8 mouse cellular contexts compared by ENCODE assay signal in genomic region chr9:58555685-58556414, GRCm38 (mm10). TPM values are rescaled to one million over a fixed set of nuclear protein-coding genes. Genes with fewer than 3 reads are reported as not detected.
DNase-seq lines count a peak whose midpoint lies in the region; ATAC-seq lines count a peak whose summit lies in the region.

No protein-coding gene starts in this region.

- 8% methylated on average over 9 of the region's 9 CpGs for whole genome bisulfite sequencing in liver, embryonic 12.5 days (ENCODE audit: insufficient replicate concordance)

- peak overlapping the region; percentile 73; the same call in 1 of the 2 replicates for H3K9ac ChIP-seq in liver, embryonic 12.5 days

- ATAC-seq in megakaryocyte, adult 5-6 weeks (ENCODE audit: poor library complexity, severe bottlenecking), result no peak
- ATAC-seq in liver, embryonic 12.5 days, result no peak
- ATAC-seq in activated CD4-positive, CD25-positive, alpha-beta regulatory T cell, adult 4 months, result no peak

- H3K4me3 ChIP-seq in megakaryocyte, embryonic 14.5 days (replicated peaks), result peak overlapping the region; percentile 93
- peak overlapping the region; percentile 68; the same call in 1 of the 2 replicates for H3K4me3 ChIP-seq in liver, embryonic 12.5 days

- peaks cover 84% of the 10 kb centered on the region for H3K4me1 ChIP-seq in megakaryocyte, embryonic 14.5 days
- peaks cover 44% of the 10 kb centered on the region for H3K4me1 ChIP-seq in liver, embryonic 12.5 days

- DNase-seq in cerebellum, adult 8-10 months, result peak; percentile 9
- DNase-seq in cerebellum, postnatal 36 days, result no peak
- DNase-seq in right cerebral cortex, adult 18-20 months, result no peak
- no peak for DNase-seq in urinary bladder, postnatal 14 days (ENCODE audit: low spot score)

- H3K9me3 ChIP-seq in megakaryocyte, embryonic 14.5 days, result peaks cover 5% of the 10 kb centered on the region
- no peaks in the 10 kb centered on the region for H3K9me3 ChIP-seq in liver, embryonic 12.5 days (replicated peaks)

- no peak overlapping the region for H3K27ac ChIP-seq in liver, embryonic 12.5 days

- H3K36me3 ChIP-seq in megakaryocyte, embryonic 14.5 days (replicated peaks; ENCODE audit: low read length), result no peaks in the 10 kb centered on the region
- H3K36me3 ChIP-seq in liver, embryonic 12.5 days, result no peaks in the 10 kb centered on the region

- peak overlapping the region; percentile 96 for H3K4me2 ChIP-seq in liver, embryonic 12.5 days

- H3K27me3 ChIP-seq in megakaryocyte, embryonic 14.5 days (replicated peaks), result peaks cover 60% of the 10 kb centered on the region
- peaks cover 74% of the 10 kb centered on the region for H3K27me3 ChIP-seq in liver, embryonic 12.5 days (replicated peaks)

RNA-seq across cellular contexts. Expression of gene Cd276, which starts 0.6 kb away (rescaled TPM):
- 0.52 and 1.3 TPM in 2 replicates for polyA plus RNA-seq in megakaryocyte, embryonic 14.5 days (2012; ENCODE audit: insufficient read depth, low replicate concordance)
- 0.11 and 0.40 TPM in 2 replicates for total RNA-seq in megakaryocyte, adult 5-6 weeks (2015)
- 0.12 and 0.40 TPM in 2 replicates for total RNA-seq in megakaryocyte, adult 5-6 weeks (2017)
- polyA plus RNA-seq in liver, embryonic 12.5 days (2016; fragmentation: Nextera tagmentation; extraction: Ambion mirVana), result 5.9 and 6.2 TPM in 2 replicates
- not detected for polyA plus RNA-seq in activated CD4-positive, CD25-positive, alpha-beta regulatory T cell, adult 4 months (2017; shearing (Covaris generic))

RNA-seq across cellular contexts. Expression of gene Nptn, which starts 26.2 kb away (rescaled TPM):
- 231 and 377 TPM in 2 replicates for polyA plus RNA-seq in megakaryocyte, embryonic 14.5 days (2012; ENCODE audit: insufficient read depth, low replicate concordance)
- 493 and 520 TPM in 2 replicates for total RNA-seq in megakaryocyte, adult 5-6 weeks (2015)
- 221 and 239 TPM in 2 replicates for total RNA-seq in megakaryocyte, adult 5-6 weeks (2017)
- 93.9 and 95.3 TPM in 2 replicates for polyA plus RNA-seq in liver, embryonic 12.5 days (2016; fragmentation: Nextera tagmentation; extraction: Ambion mirVana)
- polyA plus RNA-seq in activated CD4-positive, CD25-positive, alpha-beta regulatory T cell, adult 4 months (2017; shearing (Covaris generic)), result 100 to 1,000 TPM; 106 to 119 TPM
